Mouse (Mus musculus): ENCODE data around the gene Tcerg1l. TPM values are rescaled to one million over a fixed set of nuclear protein-coding genes. Genes with fewer than 3 reads are reported as not detected.

The Tcerg1l gene
- total and polyA plus RNA-seq, 3 experiments, result 0.13 to 0.81 (median 0.40) TPM

DNA sequence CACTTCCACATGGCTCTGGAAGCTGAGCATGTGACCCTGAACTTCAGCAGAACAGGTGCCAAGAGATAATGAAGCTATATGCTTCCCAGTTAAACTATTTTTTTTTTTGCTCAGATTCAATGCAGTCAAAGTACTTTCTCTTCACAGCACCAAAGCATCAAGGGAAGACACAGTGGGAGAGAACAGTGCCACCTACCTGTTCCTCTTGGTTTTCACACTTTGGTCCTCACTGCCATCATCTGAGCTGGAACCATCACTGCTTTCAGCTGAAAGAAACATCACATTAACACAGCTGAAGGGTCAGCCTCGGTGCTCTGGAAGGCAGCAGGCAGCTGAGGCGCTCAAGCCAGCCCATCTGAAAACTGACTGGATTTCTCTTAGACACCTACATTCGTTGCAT lies 149.4 kb downstream of the Tcerg1l start:
- TF ChIP-seq SMC3 (IDR thresholded peaks at IDR 0.05; ENCODE audit: low read depth, low read length) (peak; percentile 40), MEF2A (IDR thresholded peaks at IDR 0.05; ENCODE audit: borderline replicate concordance, low read depth, low read length) (no peak), RAD21 (IDR thresholded peaks at IDR 0.05; ENCODE audit: low read depth, low read length) (peak; percentile 33), CTCF (conservative IDR thresholded peaks at IDR 0.05 in 1 of 2, IDR thresholded peaks at IDR 0.05 in 1 of 2; ENCODE audit: low read depth in 2 of 2, low read length in 2 of 2) (peak in 1 of 2 experiments; percentile 54; a peak in 2 of 4 replicates)
- dilution Hi-C loops (cut with MboI; ENCODE audit: extremely low pct_ligation_motif_present, extremely low pct_unique_long_range_greater_than_20kb, low sequenced_read_pairs) (no loop called here), in situ Hi-C loops (cut with MboI; ENCODE audit: low pct_ligation_motif_present, low pct_unique_long_range_greater_than_20kb, low sequenced_read_pairs) (no loop called here)
- Histone ChIP-seq H3K9me3 (replicated peaks; ENCODE audit: low read length) (peaks cover 14% of the 10 kb centered on the region), H3K4me1 (ENCODE audit: control insufficient read depth in 1 of 2, insufficient read depth in 2 of 2) (no peaks in the 10 kb centered on the region), H3K79me2 (replicated peaks; ENCODE audit: control insufficient read depth, extremely low read depth, insufficient read depth, poor library complexity, severe bottlenecking) (no peaks in the 10 kb centered on the region), H3K27ac (ENCODE audit: insufficient read depth, low read depth) (no peak overlapping the region), H3K36me3 (replicated peaks in 1 of 2; ENCODE audit: control insufficient read depth in 1 of 2, insufficient read depth in 1 of 2, low read length in 1 of 2) (no peaks in the 10 kb centered on the region), H3K27me3 (replicated peaks) (peaks cover 49% of the 10 kb centered on the region), H3K4me2 (ENCODE audit: insufficient read depth, low read depth, poor library complexity, severe bottlenecking) (no peak overlapping the region), H3K9ac (ENCODE audit: insufficient read depth, low read depth) (no peak overlapping the region), H3K4me3 (replicated peaks in 1 of 3; ENCODE audit: low read depth in 2 of 3, low read length in 2 of 3, poor library complexity in 1 of 3) (no peak overlapping the region)
- peak; percentile 4 for DNase-seq (ENCODE audit: extremely low read depth)

DNA sequence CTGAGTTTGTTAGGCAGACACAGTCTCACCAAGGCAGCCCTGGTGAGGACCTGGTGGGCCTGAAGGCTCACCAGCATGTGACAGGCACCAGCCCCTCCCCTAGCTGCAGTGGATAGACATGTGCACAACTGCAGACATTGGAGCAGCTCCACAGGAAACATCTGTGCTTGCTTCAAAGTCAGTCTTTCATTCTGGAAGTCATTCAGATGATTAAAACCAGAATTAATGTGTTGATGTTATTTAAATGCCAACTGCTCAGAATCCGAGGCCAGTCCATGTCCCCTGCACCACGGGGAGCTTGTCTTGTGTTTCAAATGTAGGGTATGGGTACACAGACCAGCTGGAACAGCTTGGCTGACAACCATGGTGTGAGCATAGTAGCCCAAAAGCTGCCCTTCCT lies 150.8 kb downstream of the Tcerg1l start:
- no peaks in the 10 kb centered on the region for H3K36me3 ChIP-seq (replicated peaks in 1 of 2; ENCODE audit: control insufficient read depth in 1 of 2, insufficient read depth in 1 of 2, low read length in 1 of 2)
- peaks cover 14% of the 10 kb centered on the region for H3K9me3 ChIP-seq (replicated peaks; ENCODE audit: low read length)
- H3K79me2 ChIP-seq (replicated peaks; ENCODE audit: control insufficient read depth, extremely low read depth, insufficient read depth, poor library complexity, severe bottlenecking), result no peaks in the 10 kb centered on the region
- dilution Hi-C loops (cut with MboI; ENCODE audit: extremely low pct_ligation_motif_present, extremely low pct_unique_long_range_greater_than_20kb, low sequenced_read_pairs), result no loop called here
- no peak overlapping the region for H3K4me3 ChIP-seq (replicated peaks in 1 of 3; ENCODE audit: low read depth in 2 of 3, low read length in 2 of 3, poor library complexity in 1 of 3)
- no peak for DNase-seq (ENCODE audit: extremely low read depth)
- H3K27me3 ChIP-seq (replicated peaks), result peaks cover 49% of the 10 kb centered on the region
- H3K9ac ChIP-seq (ENCODE audit: insufficient read depth, low read depth), result no peak overlapping the region
- in situ Hi-C loops (cut with MboI; ENCODE audit: low pct_ligation_motif_present, low pct_unique_long_range_greater_than_20kb, low sequenced_read_pairs), result no loop called here
- no peak overlapping the region for H3K4me2 ChIP-seq (ENCODE audit: insufficient read depth, low read depth, poor library complexity, severe bottlenecking)
- H3K4me1 ChIP-seq (ENCODE audit: control insufficient read depth in 1 of 2, insufficient read depth in 2 of 2), result no peaks in the 10 kb centered on the region
- TF ChIP-seq GABPA (IDR thresholded peaks at IDR 0.05; ENCODE audit: insufficient replicate concordance, low read depth, low read length) (no peak), MEF2A (IDR thresholded peaks at IDR 0.05; ENCODE audit: borderline replicate concordance, low read depth, low read length) (no peak)
- H3K27ac ChIP-seq (ENCODE audit: insufficient read depth, low read depth), result no peak overlapping the region

DNA sequence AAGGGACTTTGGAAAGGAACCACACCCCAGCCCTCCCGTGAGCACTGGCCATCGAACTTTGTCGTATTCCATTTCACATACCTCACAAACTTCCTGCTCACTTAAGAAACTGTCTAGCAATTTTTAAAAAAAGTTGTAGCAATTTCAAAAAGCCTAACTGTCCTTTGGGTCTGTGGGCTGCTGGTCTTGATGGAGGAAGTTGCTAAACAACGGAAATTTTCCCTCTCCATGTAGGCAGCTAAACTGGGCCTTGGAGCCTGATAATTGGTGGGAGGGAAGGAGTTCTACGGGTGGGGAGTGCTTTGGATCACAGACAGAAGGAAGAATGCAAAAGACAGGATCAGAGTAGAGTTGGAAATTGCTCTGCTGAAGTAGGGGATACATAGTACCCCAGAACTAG lies 155.3 kb downstream of the Tcerg1l start:
- Histone ChIP-seq H3K27me3 (replicated peaks) (peaks cover 81% of the 10 kb centered on the region), H3K4me2 (ENCODE audit: insufficient read depth, low read depth, poor library complexity, severe bottlenecking) (no peak overlapping the region), H3K36me3 (replicated peaks in 1 of 2; ENCODE audit: control insufficient read depth in 1 of 2, insufficient read depth in 1 of 2, low read length in 1 of 2) (no peaks in the 10 kb centered on the region), H3K9me3 (replicated peaks; ENCODE audit: low read length) (peaks cover 10% of the 10 kb centered on the region), H3K27ac (ENCODE audit: insufficient read depth, low read depth) (no peak overlapping the region), H3K4me1 (ENCODE audit: control insufficient read depth in 1 of 2, insufficient read depth in 2 of 2) (no peaks in the 10 kb centered on the region; a peak in 1 of 4 replicates), H3K4me3 (replicated peaks in 1 of 3; ENCODE audit: low read depth in 2 of 3, low read length in 2 of 3, poor library complexity in 1 of 3) (no peak overlapping the region), H3K79me2 (replicated peaks; ENCODE audit: control insufficient read depth, extremely low read depth, insufficient read depth, poor library complexity, severe bottlenecking) (no peaks in the 10 kb centered on the region), H3K9ac (ENCODE audit: insufficient read depth, low read depth) (no peak overlapping the region)
- in situ Hi-C loops (cut with MboI; ENCODE audit: low pct_ligation_motif_present, low pct_unique_long_range_greater_than_20kb, low sequenced_read_pairs) (no loop called here), dilution Hi-C loops (cut with MboI; ENCODE audit: extremely low pct_ligation_motif_present, extremely low pct_unique_long_range_greater_than_20kb, low sequenced_read_pairs) (no loop called here)
- no peak for DNase-seq (ENCODE audit: extremely low read depth)
- TF ChIP-seq RAD21 (IDR thresholded peaks at IDR 0.05; ENCODE audit: low read depth, low read length), result no peak
- no peak for TF ChIP-seq HCFC1 (IDR thresholded peaks at IDR 0.05; ENCODE audit: low read depth, low read length)
- TF ChIP-seq USF1 (IDR thresholded peaks at IDR 0.05; ENCODE audit: low read depth, low read length), result no peak
- TF ChIP-seq MAX (IDR thresholded peaks at IDR 0.05; ENCODE audit: low read length), result no peak
- TF ChIP-seq ZC3H11A (IDR thresholded peaks at IDR 0.05; ENCODE audit: low read depth, low read length), result no peak
- no peak for TF ChIP-seq USF2 (conservative IDR thresholded peaks at IDR 0.05; ENCODE audit: low read depth, low read length)
- TF ChIP-seq KAT2A (IDR thresholded peaks at IDR 0.05; ENCODE audit: insufficient replicate concordance, low read length), result no peak
- TF ChIP-seq CHD1 (IDR thresholded peaks at IDR 0.05; ENCODE audit: low read depth, low read length), result no peak
- no peak for TF ChIP-seq MYC (IDR thresholded peaks at IDR 0.05; ENCODE audit: low read depth, low read length)
- TF ChIP-seq POLR2AphosphoS2 (IDR thresholded peaks at IDR 0.05; ENCODE audit: low read depth, low read length), result no peak
- TF ChIP-seq MAZ (IDR thresholded peaks at IDR 0.05; ENCODE audit: low read depth, low read length), result no peak
- no peak for TF ChIP-seq RCOR1 (conservative IDR thresholded peaks at IDR 0.05; ENCODE audit: low read depth, low read length)
- no peak for TF ChIP-seq PAX5 (IDR thresholded peaks at IDR 0.05; ENCODE audit: low read length)
- no peak for TF ChIP-seq CHD2 (IDR thresholded peaks at IDR 0.05; ENCODE audit: low read length)
- no peak for TF ChIP-seq JUN (IDR thresholded peaks at IDR 0.05; ENCODE audit: insufficient read depth, low read depth, low read length)

Data from CH12.LX (cell line).